Mouse (Mus musculus) intestine, embryonic 15.5 days (tissue): ENCODE results near the gene Ssh3. TPM values are rescaled to one million over a fixed set of nuclear protein-coding genes. Genes with fewer than 3 reads are reported as not detected.

Source experiments
- ATAC-seq: fragments of 200-750 bp; cut with Nextera tagmentation; 2 replicates; pipeline ENCODE4 v1.8.0; 2017; ENCODE audit warnings: moderate TSS enrichment, moderate library complexity
- H3K27ac ChIP-seq: fragments of 300-500 bp; sonication (generic); 2 replicates; pipeline ENCODE4 v1.5.1; 2015; ENCODE audit warnings: mild to moderate bottlenecking, inconsistent platforms
- H3K27me3 ChIP-seq: fragments of 300-500 bp; sonication (generic); replicated peaks from 2 replicates; pipeline ENCODE4 v1.6.1; 2015; ENCODE audit warnings: inconsistent platforms
- H3K36me3 ChIP-seq: fragments of 300-500 bp; sonication (generic); 2 replicates; pipeline ENCODE4 v1.6.1; 2015; ENCODE audit warnings: inconsistent platforms
- H3K4me1 ChIP-seq: fragments of 300-500 bp; sonication (generic); replicated peaks from 2 replicates; pipeline ENCODE4 v1.6.1; 2015; ENCODE audit warnings: inconsistent platforms
- H3K4me2 ChIP-seq: fragments of 300-500 bp; sonication (generic); replicated peaks from 2 replicates; pipeline ENCODE4 v1.6.1; 2015; ENCODE audit warnings: mild to moderate bottlenecking, inconsistent platforms
- H3K4me3 ChIP-seq: fragments of 300-500 bp; sonication (generic); replicated peaks from 2 replicates; pipeline ENCODE4 v1.5.1; 2015; ENCODE audit warnings: inconsistent platforms
- H3K9ac ChIP-seq: fragments of 300-500 bp; sonication (generic); 2 replicates; pipeline ENCODE4 v1.6.1; 2015; ENCODE audit warnings: inconsistent platforms
- H3K9me3 ChIP-seq: fragments of 300-500 bp; sonication (generic); 2 replicates; pipeline ENCODE4 v1.6.1; 2016; ENCODE audit warnings: inconsistent platforms
- WGBS: fragments of 180-500 bp; shearing (Covaris S2); methylation state at CpG from one replicate; pipeline ENCODE4 v1.1.7; 2015; 5-methylcytosine and 5-hydroxymethylcytosine counted together
- polyA plus RNA-seq: library from polyadenylated mRNA; unstranded; fragments of >200 nt; fragmentation: Nextera tagmentation; extraction: Ambion mirVana; gene quantifications from 2 replicates; pipeline ENCODE4 v1.2.1, GENCODE M21; 2015

Gene Ssh3
- polyA plus RNA-seq, 1 experiment from 2014 or later, result 22.2 TPM

DNA sequence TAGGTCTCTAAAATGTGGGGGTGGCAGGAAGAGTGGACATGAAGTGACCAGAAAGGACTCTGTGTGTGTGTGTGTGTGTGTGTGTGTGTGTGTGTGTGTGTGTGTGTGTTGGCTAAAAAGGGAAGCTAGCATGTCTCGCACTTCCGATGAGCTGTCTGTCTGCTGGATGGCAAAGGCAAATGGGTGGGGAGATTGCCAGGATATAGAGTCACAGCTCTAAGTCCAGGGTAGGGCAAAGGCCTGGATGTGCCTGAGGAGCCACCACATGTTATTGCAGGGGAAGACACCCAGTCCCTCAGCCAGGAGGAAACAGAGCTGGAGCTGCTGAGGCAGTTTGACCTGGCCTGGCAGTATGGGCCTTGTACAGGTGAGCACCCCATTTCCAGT lies 36.8 kb downstream of the Ssh3 start:
- peak; percentile 15 for ATAC-seq
- H3K4me1 ChIP-seq, result peaks cover 31% of the 10 kb centered on the region
- 33% methylated on average over 2 of the region's 2 CpGs for WGBS

DNA sequence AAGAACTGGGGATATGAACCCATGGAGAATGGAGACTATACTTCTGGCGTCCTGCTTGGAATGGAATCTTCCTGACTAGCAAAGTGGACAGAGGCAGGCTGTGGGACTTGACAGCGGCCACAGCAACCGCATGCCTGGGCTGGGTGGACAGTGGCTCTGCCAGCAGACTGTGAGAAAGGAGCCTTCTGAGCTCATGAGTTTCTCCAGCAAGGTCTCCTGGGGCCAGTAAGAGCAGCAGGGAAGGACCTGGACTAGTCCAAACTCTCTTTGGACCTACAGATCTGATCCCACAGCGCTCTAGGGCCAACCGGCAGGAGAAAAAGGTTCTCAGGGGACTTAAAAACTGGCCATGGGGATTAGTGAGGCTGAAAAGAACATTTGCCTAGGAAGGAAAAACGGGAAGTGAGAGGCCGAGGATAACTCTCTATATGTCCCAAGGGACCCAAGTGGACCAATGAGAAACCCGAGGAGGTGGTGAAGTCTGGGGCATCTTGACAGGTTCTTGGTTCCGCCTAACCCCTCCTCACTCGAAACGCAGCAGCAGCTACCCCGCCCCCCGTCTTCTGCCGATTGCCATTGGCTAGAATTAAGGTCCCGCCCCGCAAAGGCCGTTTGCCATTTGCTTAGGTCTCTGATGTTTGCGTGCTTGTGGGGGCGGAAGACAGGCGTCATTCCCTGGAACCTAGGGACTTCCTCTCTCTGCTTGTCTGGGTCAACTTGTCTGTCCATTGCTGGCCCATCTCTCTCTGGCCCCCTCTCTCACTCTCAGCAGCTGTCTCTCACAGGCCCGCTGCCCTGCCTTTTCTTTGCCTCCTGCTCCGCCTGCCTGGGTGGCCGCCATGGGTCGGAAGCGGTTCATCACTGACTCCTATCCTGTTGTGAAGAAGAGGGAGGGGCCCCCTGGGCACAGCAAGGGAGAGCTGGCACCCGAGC lies 37.5 kb downstream of the Ssh3 start, which contains the start of gene Pold4:
Pold4 (plus strand) TSS at position 647 of the 933 bp plus-strand sequence.
- H3K4me2 ChIP-seq, result peak within 1 kb of the TSS; percentile 81
- H3K4me3 ChIP-seq, result peak within 1 kb of the TSS; percentile 50
- no peaks in the 10 kb centered on the region for H3K9me3 ChIP-seq
- ATAC-seq, result peak; percentile 90
- WGBS, result 10% methylated on average over 26 of the region's 26 CpGs
- H3K27ac ChIP-seq, result peak within 1 kb of the TSS; percentile 84
- H3K36me3 ChIP-seq, result no peaks in the 10 kb centered on the region
- peaks cover 31% of the 10 kb centered on the region for H3K4me1 ChIP-seq
- H3K27me3 ChIP-seq, result no peaks in the 10 kb centered on the region
- H3K9ac ChIP-seq, result peak within 1 kb of the TSS; percentile 57

More for the DNA sequence above, 36.8 kb downstream of the Ssh3 start:
- Histone ChIP-seq H3K27ac (peak overlapping the region; percentile 84), H3K9ac (peak overlapping the region; percentile 57), H3K4me2 (peak overlapping the region; percentile 81), H3K27me3 (no peaks in the 10 kb centered on the region), H3K4me3 (peak overlapping the region; percentile 50), H3K36me3 (no peaks in the 10 kb centered on the region), H3K9me3 (no peaks in the 10 kb centered on the region)

DNA sequence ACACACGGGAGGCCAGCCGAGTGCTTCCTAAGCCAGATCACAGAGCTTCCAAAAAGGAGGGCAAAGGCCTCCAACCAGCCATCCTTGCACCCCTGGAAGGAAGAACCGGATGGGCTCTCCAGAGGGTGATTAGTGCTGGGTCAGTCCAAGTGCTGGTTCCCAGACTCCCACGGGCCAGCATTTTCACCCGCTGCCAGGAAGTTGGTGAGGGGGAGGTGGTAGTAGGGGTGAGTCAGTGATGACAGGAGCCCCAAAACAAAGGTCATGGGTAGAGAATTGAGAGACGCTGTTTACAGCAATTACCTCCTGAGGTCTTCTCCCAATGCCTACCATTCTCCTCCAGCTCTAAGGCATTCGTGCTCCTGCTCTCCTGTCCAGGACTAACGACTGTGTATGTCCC lies 38.6 kb downstream of the Ssh3 start:
- Histone ChIP-seq H3K36me3 (no peaks in the 10 kb centered on the region), H3K4me2 (no peak overlapping the region), H3K27ac (0 out of 2 replicates have a peak overlapping the region, but pooled peaks have one; percentile 44), H3K27me3 (no peaks in the 10 kb centered on the region), H3K9me3 (no peaks in the 10 kb centered on the region), H3K4me1 (peaks cover 31% of the 10 kb centered on the region), H3K9ac (no peak overlapping the region; the same call in 1 of the 2 replicates), H3K4me3 (no peak overlapping the region)
- ATAC-seq, result no peak
- WGBS, result 76% methylated on average over 8 of the region's 8 CpGs

DNA sequence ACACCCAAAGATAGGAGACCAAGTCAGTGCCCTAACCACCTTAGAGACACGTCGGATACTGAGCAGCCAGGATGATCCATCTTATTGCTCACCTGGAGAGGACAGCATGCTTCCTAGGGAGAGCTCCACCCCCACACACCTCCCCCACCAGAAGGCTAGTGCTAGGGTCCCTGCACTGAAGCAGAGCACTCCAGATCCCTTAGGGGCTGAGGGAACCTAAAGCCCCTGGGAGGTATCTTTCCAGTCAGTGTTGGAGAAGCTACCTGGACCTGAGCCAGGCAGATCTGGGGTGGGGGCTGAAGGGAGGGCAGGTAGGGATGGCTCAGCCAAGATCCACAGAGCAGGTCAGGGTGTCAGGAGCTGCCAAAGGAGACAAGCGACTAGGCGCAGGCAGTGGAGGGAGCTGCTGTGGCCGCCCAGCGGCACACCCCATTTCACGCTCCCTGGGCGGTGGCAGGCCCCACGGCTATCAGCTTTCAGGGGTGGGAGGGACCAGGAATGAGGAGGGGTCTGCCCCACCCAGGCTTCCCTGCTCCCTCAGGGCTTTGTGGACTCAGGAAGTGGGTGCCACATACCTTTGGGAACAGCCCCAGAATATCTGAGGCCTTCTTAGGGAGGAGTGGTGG lies 39.4 kb downstream of the Ssh3 start:
- ATAC-seq, result peak; percentile 29; the same call in 1 of the 2 replicates
- WGBS, result 25% methylated on average over 9 of the region's 9 CpGs
- Histone ChIP-seq H3K4me1 (peaks cover 31% of the 10 kb centered on the region), H3K9ac (peak overlapping the region; percentile 11; the same call in 1 of the 2 replicates), H3K9me3 (no peaks in the 10 kb centered on the region), H3K4me2 (peak overlapping the region; percentile 39), H3K36me3 (no peaks in the 10 kb centered on the region), H3K27ac (peak overlapping the region; percentile 44; the same call in 1 of the 2 replicates), H3K4me3 (no peak overlapping the region), H3K27me3 (no peaks in the 10 kb centered on the region)

DNA sequence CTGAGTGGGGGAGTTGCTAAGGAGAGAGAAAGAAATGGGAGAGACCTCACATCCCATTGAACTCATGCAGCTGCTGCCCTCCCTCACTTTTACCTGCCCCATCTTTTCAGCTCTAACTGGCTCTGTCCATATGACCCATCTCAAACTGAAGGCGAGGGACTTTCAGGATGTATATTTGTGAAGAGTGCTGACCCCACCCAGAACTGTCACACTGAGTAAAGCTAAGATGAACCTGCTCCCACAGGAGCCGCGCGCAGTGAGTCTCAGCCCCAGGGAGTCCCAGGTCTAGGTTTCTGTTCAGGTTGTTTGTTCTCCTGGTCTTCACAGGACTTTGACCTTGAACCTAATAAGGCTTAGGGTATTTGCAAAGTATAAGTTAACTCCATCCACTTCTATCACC lies 40.1 kb downstream of the Ssh3 start:
- H3K4me2 ChIP-seq, result no peak overlapping the region
- 59% methylated on average over 4 of the region's 4 CpGs for WGBS
- no peaks in the 10 kb centered on the region for H3K36me3 ChIP-seq
- H3K4me1 ChIP-seq, result peaks cover 31% of the 10 kb centered on the region
- H3K9ac ChIP-seq, result no peak overlapping the region
- H3K9me3 ChIP-seq, result no peaks in the 10 kb centered on the region
- no peak overlapping the region for H3K4me3 ChIP-seq
- no peak overlapping the region for H3K27ac ChIP-seq
- ATAC-seq, result no peak
- no peaks in the 10 kb centered on the region for H3K27me3 ChIP-seq

DNA sequence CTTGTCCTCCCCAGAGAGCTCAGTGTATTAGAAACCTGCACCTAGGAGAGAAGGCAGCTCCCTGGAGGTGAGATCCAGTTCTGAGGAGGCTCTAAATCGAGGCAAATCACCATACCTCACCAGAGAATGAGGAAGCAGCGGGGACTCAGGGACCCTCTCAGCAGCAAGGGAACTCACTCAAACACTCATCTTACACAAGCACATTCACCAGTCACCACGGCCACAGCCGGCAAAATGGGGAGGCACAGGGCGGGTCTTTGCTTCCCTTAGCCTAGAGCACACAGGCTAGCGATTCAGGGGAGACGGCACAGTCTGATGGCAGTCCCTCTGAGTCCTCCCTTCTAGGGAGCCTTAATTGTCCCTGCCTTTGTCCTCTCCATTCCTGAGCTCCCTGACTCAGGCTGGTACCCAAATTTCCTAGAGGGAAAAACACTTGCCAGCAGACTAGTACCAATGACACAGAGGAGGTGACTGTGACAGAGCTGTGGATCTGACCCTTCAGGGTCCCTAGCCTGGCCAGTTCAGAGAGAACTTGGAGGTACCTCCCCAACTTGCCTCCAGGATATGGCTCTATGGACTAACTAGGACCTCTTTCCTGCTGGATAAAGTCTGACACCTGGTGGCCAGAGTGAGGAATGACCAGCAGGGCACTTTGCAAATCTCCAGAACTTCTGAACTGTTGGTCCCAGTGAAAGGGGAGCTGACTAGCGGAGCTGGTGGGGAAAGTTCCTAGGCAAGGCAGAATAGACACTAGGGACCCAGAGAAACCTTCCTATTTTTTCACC lies 40.9 kb downstream of the Ssh3 start:
- H3K27ac ChIP-seq, result 0 out of 2 replicates have a peak overlapping the region, but pooled peaks have one; percentile 15
- no peaks in the 10 kb centered on the region for H3K27me3 ChIP-seq
- peaks cover 35% of the 10 kb centered on the region for H3K4me1 ChIP-seq
- ATAC-seq, result peak; percentile 24; the same call in 1 of the 2 replicates
- WGBS, result 14% methylated on average over 8 of the region's 8 CpGs
- H3K4me2 ChIP-seq, result no peak overlapping the region
- 0 out of 2 replicates have a peak, but pooled peaks cover 4% of the 10 kb centered on the region for H3K36me3 ChIP-seq
- no peaks in the 10 kb centered on the region for H3K9me3 ChIP-seq
- H3K9ac ChIP-seq, result no peak overlapping the region
- H3K4me3 ChIP-seq, result no peak overlapping the region

DNA sequence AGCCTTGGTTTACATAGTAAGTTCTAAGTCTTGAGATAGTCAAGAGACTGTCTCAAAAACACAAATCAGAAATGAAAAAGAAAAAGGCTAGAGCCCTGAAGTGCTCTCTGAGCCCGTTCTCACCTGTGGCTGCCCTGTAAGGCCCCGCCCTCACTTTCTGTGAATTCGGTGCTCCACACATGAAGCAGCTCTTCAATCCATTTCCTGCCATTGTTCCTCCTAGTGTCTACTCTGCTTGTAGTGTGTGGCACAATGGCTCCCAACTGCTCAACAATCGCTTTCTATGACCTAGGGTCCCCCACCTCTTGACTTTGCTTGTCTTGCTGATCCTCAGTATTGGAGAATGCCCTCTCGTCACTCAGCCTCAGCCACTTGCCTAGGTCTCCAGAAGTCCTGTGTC lies 41.5 kb downstream of the Ssh3 start:
- no peak for ATAC-seq
- H3K36me3 ChIP-seq, result 0 out of 2 replicates have a peak, but pooled peaks cover 5% of the 10 kb centered on the region
- H3K4me2 ChIP-seq, result no peak overlapping the region
- H3K9ac ChIP-seq, result no peak overlapping the region
- H3K9me3 ChIP-seq, result no peaks in the 10 kb centered on the region
- H3K4me1 ChIP-seq, result peaks cover 34% of the 10 kb centered on the region
- H3K27ac ChIP-seq, result no peak overlapping the region
- 69% methylated on average over 5 of the region's 5 CpGs for WGBS
- H3K4me3 ChIP-seq, result no peak overlapping the region
- no peaks in the 10 kb centered on the region for H3K27me3 ChIP-seq

DNA sequence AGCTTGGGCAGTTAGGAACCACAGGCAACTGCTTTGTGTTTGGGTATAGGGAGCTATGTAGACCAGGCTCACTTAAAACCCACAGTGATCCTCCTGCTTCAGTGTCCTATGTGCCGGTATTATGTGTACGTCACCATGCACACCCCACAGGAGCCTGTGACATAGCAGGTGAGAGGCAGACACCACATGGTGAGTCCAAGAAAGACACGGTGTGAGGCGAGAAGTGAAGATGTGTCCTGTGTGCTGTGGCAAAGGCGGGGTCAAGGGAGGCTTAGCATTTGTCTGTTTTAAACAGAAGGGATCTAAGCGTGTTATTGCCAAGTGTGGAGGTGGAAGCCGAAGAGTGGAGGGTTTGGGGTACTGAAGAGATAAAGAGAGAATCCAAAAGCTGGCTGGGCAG lies 42.2 kb downstream of the Ssh3 start:
- H3K4me3 ChIP-seq, result no peak overlapping the region
- H3K9me3 ChIP-seq, result no peaks in the 10 kb centered on the region
- H3K27ac ChIP-seq, result no peak overlapping the region
- no peaks in the 10 kb centered on the region for H3K27me3 ChIP-seq
- H3K4me2 ChIP-seq, result no peak overlapping the region
- H3K4me1 ChIP-seq, result peaks cover 37% of the 10 kb centered on the region
- no peak overlapping the region for H3K9ac ChIP-seq
- H3K36me3 ChIP-seq, result peaks cover 9% of the 10 kb centered on the region; the same call in 1 of the 2 replicates
- no peak for ATAC-seq
- WGBS, result 85% methylated on average over 7 of the region's 7 CpGs

DNA sequence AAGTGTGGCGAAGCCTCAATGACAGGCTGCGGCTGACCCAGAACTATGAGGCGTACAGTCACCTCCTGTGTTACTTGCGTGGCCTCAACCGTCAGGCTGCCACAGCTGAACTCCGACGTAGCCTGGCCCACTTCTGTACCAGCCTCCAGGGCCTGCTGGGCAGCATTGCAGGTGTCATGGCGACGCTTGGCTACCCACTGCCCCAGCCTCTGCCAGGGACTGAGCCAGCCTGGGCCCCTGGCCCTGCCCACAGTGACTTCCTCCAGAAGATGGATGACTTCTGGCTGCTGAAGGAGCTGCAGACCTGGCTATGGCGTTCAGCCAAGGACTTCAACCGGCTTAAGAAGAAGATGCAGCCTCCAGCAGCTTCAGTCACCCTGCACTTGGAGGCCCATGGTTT lies 46.8 kb downstream of the Ssh3 start:
- Histone ChIP-seq H3K4me3 (no peak overlapping the region), H3K4me1 (peaks cover 60% of the 10 kb centered on the region), H3K27me3 (no peaks in the 10 kb centered on the region), H3K36me3 (peaks cover 9% of the 10 kb centered on the region; the same call in 1 of the 2 replicates), H3K27ac (no peak overlapping the region; the same call in 1 of the 2 replicates), H3K4me2 (peak overlapping the region; percentile 48), H3K9ac (no peak overlapping the region), H3K9me3 (no peaks in the 10 kb centered on the region)
- WGBS, result 62% methylated on average over 11 of the region's 11 CpGs
- ATAC-seq, result no peak

DNA sequence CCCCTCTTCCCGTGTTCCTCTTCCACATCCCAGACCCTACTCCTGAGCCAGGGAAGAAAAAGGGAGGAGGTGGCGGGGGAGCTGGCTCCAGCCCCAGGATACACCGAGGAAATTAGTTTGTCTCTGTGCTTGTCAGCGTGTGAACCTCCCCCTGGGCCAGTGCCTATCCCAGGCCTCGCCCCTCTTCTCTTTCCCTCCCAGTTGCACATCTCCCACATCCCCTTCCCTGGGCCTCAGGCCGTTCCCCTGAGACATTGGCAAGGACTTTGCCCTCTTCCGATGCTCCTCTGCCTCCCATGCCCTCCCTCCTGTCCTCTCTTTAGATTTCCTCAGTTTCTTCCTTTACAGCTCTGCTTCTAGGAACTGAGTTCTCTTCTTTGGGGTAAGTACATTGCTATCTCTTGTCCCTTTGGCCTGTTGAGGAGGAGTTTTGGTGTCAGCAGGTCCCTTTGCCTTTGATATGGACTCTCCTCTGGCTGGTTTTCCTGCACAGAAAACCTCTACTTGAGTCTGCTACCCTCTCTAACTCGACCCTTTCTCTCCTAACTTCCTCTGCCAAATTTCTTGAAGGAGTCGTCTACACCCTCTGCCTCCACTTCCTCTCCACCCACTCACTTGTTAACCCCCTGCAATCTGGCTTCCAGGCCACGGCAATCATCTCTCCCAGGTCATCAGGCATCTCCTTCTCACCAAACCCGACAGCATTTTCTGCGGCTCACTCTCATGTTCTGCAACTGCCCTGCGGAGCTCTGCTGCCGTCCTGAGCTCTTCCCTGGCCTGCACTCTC lies 47.8 kb downstream of the Ssh3 start:
- Histone ChIP-seq H3K9ac (peak overlapping the region; percentile 14; the same call in 1 of the 2 replicates), H3K27me3 (no peaks in the 10 kb centered on the region), H3K9me3 (no peaks in the 10 kb centered on the region), H3K4me1 (peaks cover 70% of the 10 kb centered on the region), H3K4me2 (peak overlapping the region; percentile 48), H3K4me3 (peak overlapping the region; percentile 24), H3K27ac (peak overlapping the region; percentile 79), H3K36me3 (peaks cover 9% of the 10 kb centered on the region; the same call in 1 of the 2 replicates)
- peak; percentile 84 for ATAC-seq
- 14% methylated on average over 14 of the region's 14 CpGs for WGBS

DNA sequence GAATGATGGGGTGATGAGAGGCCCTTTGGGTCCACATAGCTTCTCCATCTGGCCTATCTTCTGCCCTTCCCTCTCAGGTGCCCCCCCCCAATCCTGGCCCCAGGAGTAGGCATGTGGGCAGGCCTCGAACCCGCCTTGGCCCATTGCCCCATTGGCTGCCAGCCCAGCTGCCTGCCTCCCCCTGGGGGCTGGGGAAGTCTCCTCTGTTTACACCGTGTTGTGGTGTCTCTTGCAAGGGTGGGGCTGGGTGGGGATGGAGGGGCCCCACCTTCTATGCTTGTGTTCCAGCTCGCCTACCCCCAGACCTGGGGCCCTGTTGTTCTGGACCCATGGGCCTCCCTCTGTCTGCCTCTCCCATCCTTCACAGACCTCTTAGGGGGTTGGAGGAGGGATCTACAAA lies 48.6 kb downstream of the Ssh3 start:
- ATAC-seq, result peak; percentile 40
- Histone ChIP-seq H3K27ac (peak overlapping the region; percentile 79), H3K36me3 (peaks cover 9% of the 10 kb centered on the region; the same call in 1 of the 2 replicates), H3K4me3 (no peak overlapping the region; the same call in 1 of the 2 replicates), H3K27me3 (no peaks in the 10 kb centered on the region), H3K4me1 (peaks cover 76% of the 10 kb centered on the region), H3K9me3 (no peaks in the 10 kb centered on the region), H3K4me2 (peak overlapping the region; percentile 48), H3K9ac (0 out of 2 replicates have a peak overlapping the region, but pooled peaks have one; percentile 14)
- WGBS, result 32% methylated on average over 4 of the region's 4 CpGs
